Mouse (Mus musculus) mouse embryonic stem cell (cell line): ENCODE results near the gene Olfr1026.

Source experiments
- in situ Hi-C, 2 experiments: fragments of 300-500 bp; cut with MboI; formaldehyde crosslinking; loops; 1 replicate in 1 of 2; 3 replicates in 1 of 2; pipeline ENCODE4 v1.14.3; 2019 to 2020; ENCODE audit warnings: low sequenced_read_pairs in 2 of 2, low pct_unique_long_range_greater_than_20kb in 1 of 2, mixed read lengths in 1 of 2; ENCODE audit not compliant: unreplicated experiment in 1 of 2

The Olfr1026 gene

DNA sequence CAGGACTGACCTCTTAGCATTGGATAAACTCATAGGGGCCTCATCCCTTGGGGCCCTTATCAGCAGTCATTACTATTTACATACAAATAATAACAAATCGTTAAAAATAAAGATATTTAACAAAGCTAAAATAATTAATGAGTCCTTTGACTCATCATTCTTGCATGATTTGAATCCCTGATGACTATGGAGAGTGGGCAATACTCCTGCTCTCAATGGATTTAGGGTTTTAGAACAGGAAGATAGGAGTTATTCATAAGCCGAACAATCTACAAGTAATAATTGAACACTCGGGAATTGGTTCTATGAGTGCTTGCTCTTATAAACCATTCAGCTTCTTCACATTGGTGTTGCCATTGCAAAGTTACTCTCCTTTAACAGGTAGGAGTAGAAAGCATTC lies at the start of gene Olfr1026:
Gene Olfr1026, plus strand, starts transcription at position 301 of the 400 bp plus-strand sequence.
- in situ Hi-C loops = no loop called here

DNA sequence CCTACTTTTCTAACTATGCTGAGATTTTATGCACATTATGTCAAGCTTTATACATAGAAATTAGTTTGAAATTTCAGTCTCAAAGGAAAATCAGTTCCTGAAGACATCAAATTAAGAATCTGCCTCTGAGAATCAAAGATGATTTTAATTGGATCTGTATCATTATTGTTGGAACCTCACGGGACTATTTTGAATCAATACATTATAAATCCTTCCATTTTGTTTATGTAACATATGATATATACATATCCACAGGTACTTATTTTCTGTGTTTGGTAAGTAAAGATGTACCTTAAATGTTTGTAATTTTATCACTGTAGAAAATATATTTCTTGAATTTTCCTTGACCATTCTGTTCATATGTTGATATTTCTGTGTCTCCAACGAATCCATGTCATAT lies 36.0 kb upstream of the Olfr1026 start, which contains the start of gene Olfr1023:
Gene Olfr1023, plus strand, starts transcription at position 301 of the 400 bp plus-strand sequence.
- in situ Hi-C loops = no loop called here

DNA sequence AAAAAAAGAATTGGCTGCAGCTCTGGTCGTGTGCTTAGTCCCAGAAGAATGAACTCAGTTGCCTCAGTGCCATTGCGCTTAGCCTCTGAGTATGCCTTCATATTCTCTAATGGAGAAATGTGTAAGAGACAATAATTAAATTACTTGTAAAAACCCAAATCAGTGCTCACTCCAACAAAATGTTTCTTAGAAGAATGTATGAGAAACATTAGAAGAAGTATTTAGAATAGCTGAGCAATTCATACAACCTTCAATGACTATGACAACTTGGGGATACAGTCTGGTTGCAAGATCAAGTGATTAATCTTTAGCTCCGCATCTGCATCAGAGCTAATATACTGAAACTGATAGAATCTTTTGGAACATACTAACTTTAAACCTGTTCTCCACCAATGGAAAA lies 16.4 kb upstream of the Olfr1026 start, which contains the start of gene Olfr1024:
Gene Olfr1024, minus strand, starts transcription at position 101 of the 400 bp plus-strand sequence.
- in situ Hi-C loops = no loop called here

DNA sequence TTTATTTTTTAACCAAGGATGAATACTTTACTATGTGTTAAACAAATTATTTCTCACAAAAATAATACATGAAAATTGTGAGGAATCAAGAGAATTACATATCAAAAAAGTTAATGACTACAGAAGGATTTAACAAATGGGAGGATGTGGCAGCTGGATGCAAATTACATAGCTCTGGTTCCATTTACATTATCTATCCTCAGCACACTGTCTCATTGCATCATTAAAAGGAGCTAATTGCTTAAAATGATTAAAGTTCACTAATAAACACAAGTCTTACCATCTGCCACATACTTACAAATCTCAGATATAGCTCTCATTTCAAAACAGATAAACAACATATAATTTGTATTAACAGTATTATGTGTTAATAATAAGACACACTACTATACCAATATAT lies 8.2 kb upstream of the Olfr1026 start:
- in situ Hi-C loops = no loop called here

DNA sequence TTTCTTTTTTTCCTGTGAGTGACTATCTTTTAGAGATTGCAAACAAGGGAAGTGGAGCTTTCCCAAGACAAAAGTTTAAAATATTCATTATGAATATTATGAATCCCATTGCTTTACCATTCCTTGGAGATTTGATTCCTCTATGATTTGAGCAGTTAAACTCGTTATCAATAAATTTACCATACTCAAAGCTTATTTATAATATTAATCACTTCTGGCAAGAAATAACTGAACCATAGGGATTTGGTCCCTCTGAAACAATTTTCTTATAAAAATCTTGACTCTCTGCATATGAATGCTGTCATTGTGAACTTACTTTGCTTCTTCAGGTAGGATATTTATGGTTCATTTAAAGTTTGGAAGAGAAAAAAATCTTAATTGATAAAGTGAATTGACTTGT lies 6.5 kb upstream of the Olfr1026 start, which contains the start of gene Olfr1025-ps1:
Gene Olfr1025-ps1, plus strand, starts transcription at position 301 of the 400 bp plus-strand sequence.
- in situ Hi-C loops = no loop called here

DNA sequence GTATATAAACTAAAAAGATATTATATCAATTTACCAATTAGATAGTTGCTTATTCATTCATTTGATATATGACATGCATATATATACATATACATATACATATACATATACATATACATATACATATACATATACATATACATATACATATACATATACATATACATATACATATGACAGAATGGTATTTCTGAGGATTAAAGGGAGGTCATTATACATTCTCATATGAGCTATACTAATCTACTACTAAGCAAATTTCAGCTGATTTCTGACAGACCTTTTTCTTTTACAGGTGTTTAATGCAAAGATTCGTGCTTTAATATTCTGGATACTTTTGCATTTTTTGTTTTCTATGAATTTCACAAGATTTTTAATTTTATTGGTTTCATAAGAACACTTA lies 28.8 kb downstream of the Olfr1026 start, which contains the start of gene Olfr1028:
Gene Olfr1028, plus strand, starts transcription at position 301 of the 400 bp plus-strand sequence.
- in situ Hi-C loops = no loop called here

DNA sequence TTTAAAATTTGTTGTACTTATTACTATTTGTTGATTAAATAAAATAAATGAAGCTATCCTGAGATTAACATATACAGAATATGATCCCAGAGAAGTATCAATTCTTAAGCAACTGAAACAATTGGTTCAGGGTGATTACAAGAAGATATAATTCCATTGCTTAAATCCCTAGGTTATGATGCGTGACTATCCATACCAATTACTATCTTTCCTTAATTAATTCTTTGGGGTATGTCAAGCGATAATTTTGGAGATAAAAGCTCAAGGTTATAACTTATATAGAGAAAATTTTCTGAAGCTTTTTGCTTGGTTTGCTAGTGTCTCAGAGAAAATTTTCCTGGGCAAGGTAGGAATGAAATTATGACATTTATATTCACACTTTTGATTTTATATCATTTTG lies 52.2 kb downstream of the Olfr1026 start, which contains the start of gene Olfr1029:
Gene Olfr1029, plus strand, starts transcription at position 301 of the 400 bp plus-strand sequence.
- in situ Hi-C loops = no loop called here
